Mouse (Mus musculus) left cerebral cortex, postnatal 25 days (tissue): ENCODE results near the gene Acvr1b. TPM values are rescaled to one million over a fixed set of nuclear protein-coding genes. Genes with fewer than 3 reads are reported as not detected.

Experiments
- DNase-seq, 2 experiments: peaks; one replicate each; pipeline ENCODE4 v3.0.0; 2022; ENCODE audit warnings: low spot score in 2 of 2, mixed read lengths in 1 of 2
- intact Hi-C: fragments of 180-260 bp; cut with DNase I; formaldehyde crosslinking; loops from one replicate; pipeline ENCODE4 v1.15.1; 2025
- microRNA-seq, 2 experiments: library from miRNA; unstranded; fragments of <30 nt; microRNA quantifications; one replicate each; pipeline ENCODE4 v1.2.0; 2022
- total RNA-seq, 2 experiments: library from RNA; stranded (reverse); gene quantifications; 2 replicates each; pipeline ENCODE4 v1.2.3; 2021

Gene Acvr1b
- total RNA-seq, 2 experiments from 2014 or later = 109 to 112 TPM

- intact Hi-C loops = no loop called here
- no peak for DNase-seq
Measured at GRCm38 (mm10) chr15:101258420-101258819, 84.6 kb downstream of the Acvr1b start.

GRCm38 (mm10) chr15:101259922-101260321, 86.1 kb downstream of the Acvr1b start:
- no peak for DNase-seq
- intact Hi-C loops = no loop called here

GRCm38 (mm10) chr15:101260387-101260786, 86.5 kb downstream of the Acvr1b start:
- intact Hi-C loops = no loop called here
- DNase-seq = no peak

GRCm38 (mm10) chr15:101260874-101261622, 87.2 kb downstream of the Acvr1b start:
- intact Hi-C loops = no loop called here
- DNase-seq = peak in 1 of 2 experiments; percentile 70

- intact Hi-C loops = no loop called here
Measured at GRCm38 (mm10) chr15:101262502-101262901, 88.6 kb downstream of the Acvr1b start.

More at GRCm38 (mm10) chr15:101262502-101262901, 88.6 kb downstream of the Acvr1b start:
- no peak for DNase-seq

Small RNA genes within 50 kb of the gene (microRNA-seq; reads per million reads assigned to microRNA genes)
- gene Mir6962 = 5.2 to 7.1 reads per million in 2 experiments

Other genes starting within 250 kb of the Acvr1b start
- gene Gm47841, start 126.7 kb upstream of the Acvr1b start, total RNA-seq = not detected
- gene Fignl2, start 95.5 kb upstream of the Acvr1b start, total RNA-seq = 1 to 10 TPM; 1.5 to 1.8 TPM
- gene Ankrd33, start 58.3 kb upstream of the Acvr1b start, total RNA-seq = not detected
- gene Acvrl1, start 45.5 kb upstream of the Acvr1b start, total RNA-seq = 10 to 100 TPM; 12.3 to 12.5 TPM
- gene Grasp, start 50.1 kb downstream of the Acvr1b start, total RNA-seq = 10 to 100 TPM; 84.2 to 95.8 TPM
- 100 to 1,000 TPM; 111 to 133 TPM for gene Nr4a1, start 80.2 kb downstream of the Acvr1b start, total RNA-seq
- 10 to 100 TPM; 40.3 to 43.6 TPM for gene Atg101, start 110.2 kb downstream of the Acvr1b start, total RNA-seq
- not detected for gene 6030408B16Rik, start 119.1 kb downstream of the Acvr1b start, total RNA-seq
- gene Krt80, start 196.1 kb downstream of the Acvr1b start, total RNA-seq = 1 to 10 TPM; 2.2 to 2.4 TPM
- gene Krt7, start 237.0 kb downstream of the Acvr1b start, total RNA-seq = under 1 TPM; 0.09 to 0.21 TPM